Mouse (Mus musculus): Measurements from ENCODE around the gene Rpa1. TPM values are rescaled to one million over a fixed set of nuclear protein-coding genes. Genes with fewer than 3 reads are reported as not detected.

Gene Rpa1
- polyA plus RNA-seq, 1 experiment from 2014 or later = 49.3 TPM

- no peak overlapping the region for H3K9ac ChIP-seq (replicated peaks)
- TF ChIP-seq CTCF (IDR thresholded peaks at IDR 0.05; ENCODE audit: low read depth) (no peak), EP300 (IDR thresholded peaks at IDR 0.05; ENCODE audit: low read depth) (no peak)
- H3K4me2 ChIP-seq (ENCODE audit: low read depth, low read length) = no peak overlapping the region
- no peak overlapping the region for H3K27ac ChIP-seq (ENCODE audit: low read depth)
- H3K36me3 ChIP-seq (replicated peaks; ENCODE audit: insufficient read depth, low read length) = no peaks in the 10 kb centered on the region
- H3K4me1 ChIP-seq (ENCODE audit: insufficient read depth) = peaks cover 8% of the 10 kb centered on the region; the same call in 1 of the 2 replicates
- 18% methylated on average over 9 of the region's 9 CpGs for WGBS (ENCODE audit: insufficient replicate concordance)
- DNase-seq (no peak), ATAC-seq (no peak)
- H3K27me3 ChIP-seq (ENCODE audit: insufficient read depth, low read length) = no peaks in the 10 kb centered on the region
- no peak overlapping the region for H3K4me3 ChIP-seq (ENCODE audit: low read depth, low read length)
- H3K9me3 ChIP-seq (ENCODE audit: low read length) = no peaks in the 10 kb centered on the region
Observed at GRCm38 (mm10) chr11:75294862-75295261, 53.3 kb downstream of the Rpa1 start.

DNA sequence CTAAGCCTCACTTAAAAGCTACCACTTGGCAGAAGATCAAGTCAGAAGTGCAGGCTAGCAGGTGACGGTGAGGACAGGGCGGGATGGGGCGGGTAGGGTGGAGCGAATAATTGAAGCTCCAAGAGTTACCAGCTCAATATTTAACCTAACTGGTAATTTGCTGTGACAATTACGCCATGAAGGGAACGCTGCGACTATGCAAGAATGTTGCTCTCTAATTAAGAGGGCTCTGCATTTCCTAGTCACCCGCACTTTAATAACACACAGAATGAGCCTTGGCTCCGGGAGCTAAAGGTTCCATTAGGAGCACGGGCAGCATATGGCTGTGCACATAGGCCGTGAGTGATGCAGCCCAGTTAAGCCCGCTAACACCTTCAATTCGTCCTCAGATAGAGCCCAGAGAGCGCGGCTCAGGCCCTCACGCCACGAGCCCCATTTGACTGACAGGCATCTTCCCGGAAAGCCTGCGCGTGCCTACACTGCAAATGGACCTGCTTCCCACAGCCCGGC is 54.2 kb downstream of the Rpa1 start:
- ATAC-seq = no peak
- 65% methylated on average over 21 of the region's 21 CpGs for WGBS (ENCODE audit: insufficient replicate concordance)

DNA sequence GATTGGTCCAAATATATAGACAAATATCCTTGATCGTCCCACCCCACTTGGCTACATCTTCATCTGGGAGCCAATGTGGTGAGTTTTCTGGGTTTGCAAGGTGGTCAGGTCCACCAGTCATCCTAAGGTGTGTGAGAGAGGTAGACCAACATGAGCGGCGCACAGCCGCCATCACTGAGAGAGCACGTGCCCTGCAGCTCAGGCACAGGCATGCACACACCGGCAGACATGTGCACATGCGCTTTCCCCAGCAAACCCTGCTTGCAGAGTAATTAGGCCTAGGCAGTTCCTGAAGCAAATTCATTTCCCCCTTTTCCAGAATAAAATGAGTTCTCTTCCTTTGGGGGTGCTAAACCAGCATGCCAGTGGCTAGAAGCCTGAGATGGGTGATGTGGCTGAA is 55.8 kb downstream of the Rpa1 start:
- TF ChIP-seq CTCF (IDR thresholded peaks at IDR 0.05; ENCODE audit: low read depth) (no peak), EP300 (IDR thresholded peaks at IDR 0.05; ENCODE audit: low read depth) (no peak)
- H3K27ac ChIP-seq (ENCODE audit: low read depth) = no peak overlapping the region
- H3K9me3 ChIP-seq (ENCODE audit: low read length) = no peaks in the 10 kb centered on the region
- H3K4me1 ChIP-seq (ENCODE audit: insufficient read depth) = peaks cover 8% of the 10 kb centered on the region; the same call in 1 of the 2 replicates
- WGBS (ENCODE audit: insufficient replicate concordance) = 81% methylated on average over 7 of the region's 7 CpGs
- H3K4me3 ChIP-seq (ENCODE audit: low read depth, low read length) = no peak overlapping the region
- H3K9ac ChIP-seq (replicated peaks) = no peak overlapping the region
- H3K36me3 ChIP-seq (replicated peaks; ENCODE audit: insufficient read depth, low read length) = no peaks in the 10 kb centered on the region
- no peak for ATAC-seq
- no peak for DNase-seq
- no peaks in the 10 kb centered on the region for H3K27me3 ChIP-seq (ENCODE audit: insufficient read depth, low read length)
- H3K4me2 ChIP-seq (ENCODE audit: low read depth, low read length) = no peak overlapping the region

More for the DNA sequence above, 54.2 kb downstream of the Rpa1 start:
- Histone ChIP-seq H3K4me3 (ENCODE audit: low read depth, low read length) (no peak overlapping the region), H3K4me2 (ENCODE audit: low read depth, low read length) (no peak overlapping the region), H3K4me1 (ENCODE audit: insufficient read depth) (peaks cover 8% of the 10 kb centered on the region; the same call in 1 of the 2 replicates), H3K27ac (ENCODE audit: low read depth) (no peak overlapping the region), H3K9ac (replicated peaks) (no peak overlapping the region), H3K36me3 (replicated peaks; ENCODE audit: insufficient read depth, low read length) (no peaks in the 10 kb centered on the region), H3K27me3 (ENCODE audit: insufficient read depth, low read length) (no peaks in the 10 kb centered on the region), H3K9me3 (ENCODE audit: low read length) (no peaks in the 10 kb centered on the region)
- TF ChIP-seq EP300 (IDR thresholded peaks at IDR 0.05; ENCODE audit: low read depth) (no peak), CTCF (IDR thresholded peaks at IDR 0.05; ENCODE audit: low read depth) (no peak)
- DNase-seq = no peak

- Histone ChIP-seq H3K9me3 (ENCODE audit: low read length) (no peaks in the 10 kb centered on the region), H3K9ac (replicated peaks) (no peak overlapping the region), H3K4me2 (ENCODE audit: low read depth, low read length) (no peak overlapping the region), H3K4me1 (ENCODE audit: insufficient read depth) (peaks cover 5% of the 10 kb centered on the region; the same call in 1 of the 2 replicates), H3K27me3 (ENCODE audit: insufficient read depth, low read length) (no peaks in the 10 kb centered on the region), H3K36me3 (replicated peaks; ENCODE audit: insufficient read depth, low read length) (no peaks in the 10 kb centered on the region), H3K27ac (ENCODE audit: low read depth) (no peak overlapping the region), H3K4me3 (ENCODE audit: low read depth, low read length) (no peak overlapping the region)
- TF ChIP-seq EP300 (IDR thresholded peaks at IDR 0.05; ENCODE audit: low read depth) = no peak
- DNase-seq = no peak
- no peak for ATAC-seq
- WGBS (ENCODE audit: insufficient replicate concordance) = 60% methylated on average over 25 of the region's 25 CpGs
Observed at GRCm38 (mm10) chr11:75291389-75292215, 56.5 kb downstream of the Rpa1 start.

GRCm38 (mm10) chr11:75290566-75291271 is 57.4 kb downstream of the Rpa1 start:
- Histone ChIP-seq H3K27me3 (ENCODE audit: insufficient read depth, low read length) (no peaks in the 10 kb centered on the region), H3K4me2 (ENCODE audit: low read depth, low read length) (no peak overlapping the region), H3K4me3 (ENCODE audit: low read depth, low read length) (no peak overlapping the region)

DNA sequence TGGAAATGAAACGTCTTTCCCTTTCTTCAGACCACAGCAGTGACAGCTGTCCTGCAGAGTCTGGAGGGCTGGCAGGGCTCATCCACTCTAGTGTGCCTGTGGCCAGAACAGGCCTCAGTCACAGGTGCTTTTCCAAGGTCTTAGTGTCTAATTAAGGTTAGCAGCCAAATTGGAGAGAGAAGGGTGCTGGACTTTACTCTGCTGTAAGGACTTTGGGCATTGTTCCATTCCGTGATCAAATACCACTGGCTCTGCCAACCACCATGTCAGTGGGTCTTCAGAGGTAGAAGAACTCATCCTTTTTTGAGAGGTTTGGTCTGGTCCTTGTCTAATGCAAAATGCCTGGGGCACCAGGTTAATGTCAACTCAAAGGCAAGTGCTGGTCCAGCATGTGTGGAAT is 59.0 kb downstream of the Rpa1 start:
- 58% methylated on average over 2 of the region's 2 CpGs for WGBS (ENCODE audit: insufficient replicate concordance)
- no peak for DNase-seq
- no peaks in the 10 kb centered on the region for H3K36me3 ChIP-seq (replicated peaks; ENCODE audit: insufficient read depth, low read length)
- no peak overlapping the region for H3K27ac ChIP-seq (ENCODE audit: low read depth)
- H3K4me1 ChIP-seq (ENCODE audit: insufficient read depth) = no peaks in the 10 kb centered on the region
- no peak overlapping the region for H3K4me3 ChIP-seq (ENCODE audit: low read depth, low read length)
- TF ChIP-seq CTCF (IDR thresholded peaks at IDR 0.05; ENCODE audit: low read depth) = no peak
- no peak for ATAC-seq
- no peak overlapping the region for H3K4me2 ChIP-seq (ENCODE audit: low read depth, low read length)
- no peaks in the 10 kb centered on the region for H3K27me3 ChIP-seq (ENCODE audit: insufficient read depth, low read length)
- no peaks in the 10 kb centered on the region for H3K9me3 ChIP-seq (ENCODE audit: low read length)
- H3K9ac ChIP-seq (replicated peaks) = no peak overlapping the region

More at GRCm38 (mm10) chr11:75290566-75291271, 57.4 kb downstream of the Rpa1 start:
- Histone ChIP-seq H3K4me1 (ENCODE audit: insufficient read depth) (peaks cover 5% of the 10 kb centered on the region; the same call in 1 of the 2 replicates), H3K27ac (ENCODE audit: low read depth) (no peak overlapping the region), H3K9me3 (ENCODE audit: low read length) (no peaks in the 10 kb centered on the region), H3K36me3 (replicated peaks; ENCODE audit: insufficient read depth, low read length) (no peaks in the 10 kb centered on the region), H3K9ac (replicated peaks) (no peak overlapping the region)
- WGBS (ENCODE audit: insufficient replicate concordance) = 16% methylated on average over 6 of the region's 6 CpGs
- TF ChIP-seq CTCF (IDR thresholded peaks at IDR 0.05; ENCODE audit: low read depth) (peak; percentile 92), EP300 (IDR thresholded peaks at IDR 0.05; ENCODE audit: low read depth) (no peak)
- DNase-seq = peak; percentile 87
- ATAC-seq = peak; percentile 72
